Mouse (Mus musculus): ENCODE measurements around the gene Rnf144b.

DNA sequence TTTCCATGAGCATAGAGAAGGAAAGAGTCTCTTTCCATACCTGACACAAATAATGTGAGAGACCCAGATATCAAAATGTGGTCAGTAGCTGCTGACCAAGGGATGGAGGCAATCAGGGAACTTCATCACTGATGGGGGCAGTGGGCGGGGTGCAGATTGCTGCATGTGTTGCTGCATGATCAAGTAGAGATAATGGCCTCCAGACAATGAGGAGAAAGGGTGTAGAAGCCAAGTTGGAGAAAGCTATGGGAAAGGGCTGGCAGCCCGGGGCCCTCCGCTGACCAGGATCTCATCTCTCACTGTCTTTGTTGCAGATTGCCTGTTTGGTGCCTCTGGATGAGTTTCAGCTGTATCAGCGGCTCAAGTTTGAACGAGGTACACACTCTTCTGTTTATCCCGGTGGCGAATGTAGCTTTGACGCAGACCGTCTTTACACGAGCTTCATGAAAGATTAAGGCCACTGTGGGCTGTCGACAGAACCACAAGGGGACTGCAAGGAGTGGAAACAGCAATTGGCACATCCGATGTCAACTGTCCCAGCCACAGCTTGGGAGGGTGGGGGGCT is 106.3 kb downstream of the Rnf144b start:
- TF ChIP-seq CTCF (IDR thresholded peaks at IDR 0.05; ENCODE audit: control insufficient read depth, insufficient read depth, insufficient replicate concordance, low read depth, low read length) (no peak), POLR2A (IDR thresholded peaks at IDR 0.05; ENCODE audit: control insufficient read depth, low read depth, low read length) (no peak)

All from testis, adult 2 months (tissue).